In genomic region chr17:24717943-24718342, GRCm38 (mm10) we compare ENCODE assay signal across 9 mouse cellular contexts. TPM values are rescaled to one million over a fixed set of nuclear protein-coding genes. Genes with fewer than 3 reads are reported as not detected.
A peak's percentile ranks its signal among the peaks of the same experiment; 100 is the strongest.
DNase-seq lines count a peak whose midpoint lies in the region; ATAC-seq and TF ChIP-seq lines count a peak whose summit lies in the region.
"Had no signal": no experiment of that assay in that cellular context is flagged by ENCODE, and none has a peak within 500 bp of the region (broad histone marks: within the 10 kb centered on the region; RNA-seq: fewer than 3 reads in every experiment).

TSS of gene Rnf151 (minus strand) at chr17:24718063.
TSS of gene Rps2 (plus strand) at chr17:24718116.

- no peak within 1 kb of the TSS for H3K27ac ChIP-seq in heart, embryonic 11.5 days (ENCODE audit: low read depth, low read length)
- no peak within 1 kb of the TSS for H3K27ac ChIP-seq in forebrain, postnatal 0 days (ENCODE audit: low read depth, low read length)
- H3K27ac ChIP-seq in liver, postnatal 0 days (ENCODE audit: low read depth) = no peak within 1 kb of the TSS

- peaks cover 17% of the 10 kb centered on the region for H3K36me3 ChIP-seq in heart, embryonic 11.5 days (ENCODE audit: control insufficient read depth, insufficient read depth, low read length)
- peaks cover 63% of the 10 kb centered on the region for H3K36me3 ChIP-seq in E14TG2a.4 (ENCODE audit: insufficient read depth, low read length)
- peaks cover 14% of the 10 kb centered on the region for H3K36me3 ChIP-seq in forebrain, postnatal 0 days (ENCODE audit: insufficient read depth)
- H3K36me3 ChIP-seq in liver, postnatal 0 days (replicated peaks; ENCODE audit: insufficient read depth, low read length) = peaks cover 25% of the 10 kb centered on the region

- no peaks in the 10 kb centered on the region for H3K27me3 ChIP-seq in heart, embryonic 11.5 days (ENCODE audit: control insufficient read depth, insufficient read depth, low read length)
- H3K27me3 ChIP-seq in E14TG2a.4 (ENCODE audit: insufficient read depth, low read length) = no peaks in the 10 kb centered on the region
- no peaks in the 10 kb centered on the region for H3K27me3 ChIP-seq in forebrain, postnatal 0 days (ENCODE audit: insufficient read depth, low read length)
- H3K27me3 ChIP-seq in liver, postnatal 0 days (ENCODE audit: insufficient read depth, low read length) = no peaks in the 10 kb centered on the region

- intact Hi-C loops in heart, postnatal 14 days (cut with DNase I) = no loop called here

- TF ChIP-seq EP300 in liver, postnatal 0 days (IDR thresholded peaks at IDR 0.05; ENCODE audit: low read depth) = no peak

- 77% methylated on average over 4 of the region's 4 CpGs for WGBS in heart, embryonic 11.5 days (ENCODE audit: insufficient replicate concordance)
- WGBS in forebrain, postnatal 0 days = 77% methylated on average over 4 of the region's 4 CpGs
- WGBS in liver, postnatal 0 days (ENCODE audit: insufficient replicate concordance) = 81% methylated on average over 4 of the region's 4 CpGs

- no peak within 1 kb of the TSS; the same call in 1 of the 2 replicates for H3K9ac ChIP-seq in heart, embryonic 11.5 days (ENCODE audit: low read depth, low read length)
- H3K9ac ChIP-seq in forebrain, postnatal 0 days = 0 out of 2 replicates have a peak within 1 kb of the TSS, but pooled peaks have one; percentile 85
- H3K9ac ChIP-seq in liver, postnatal 0 days (replicated peaks) = peak within 1 kb of the TSS; percentile 94

- DNase-seq in heart, postnatal 14 days = no peak
- no peak for DNase-seq in forebrain, postnatal 0 days
- no peak for DNase-seq in liver, postnatal 0 days
- no peak for DNase-seq in layer of hippocampus, adult 18-20 months (ENCODE audit: low spot score in 2 of 2)
- DNase-seq in urinary bladder, postnatal 4 days (ENCODE audit: low spot score in 2 of 2) = no peak

- H3K4me3 ChIP-seq in heart, embryonic 11.5 days (ENCODE audit: low read depth, low read length) = peak within 1 kb of the TSS; percentile 72
- peak within 1 kb of the TSS; percentile 93 for H3K4me3 ChIP-seq in E14TG2a.4 (replicated peaks; ENCODE audit: low read length)
- H3K4me3 ChIP-seq in forebrain, postnatal 0 days (ENCODE audit: low read depth, low read length) = peak within 1 kb of the TSS; percentile 86
- peak within 1 kb of the TSS; percentile 96 for H3K4me3 ChIP-seq in liver, postnatal 0 days (ENCODE audit: low read depth, low read length)

- no peak for TF ChIP-seq CTCF in E14TG2a.4 (conservative IDR thresholded peaks at IDR 0.05; ENCODE audit: low read length)
- no peak for TF ChIP-seq CTCF in forebrain, postnatal 0 days (IDR thresholded peaks at IDR 0.05; ENCODE audit: low read depth)
- TF ChIP-seq CTCF in liver, postnatal 0 days (IDR thresholded peaks at IDR 0.05; ENCODE audit: low read depth) = no peak

- H3K4me1 ChIP-seq in heart, embryonic 11.5 days (ENCODE audit: control insufficient read depth, insufficient read depth, low read length) = peaks cover 18% of the 10 kb centered on the region
- peaks cover 46% of the 10 kb centered on the region for H3K4me1 ChIP-seq in E14TG2a.4 (replicated peaks; ENCODE audit: low read depth, low read length)
- H3K4me1 ChIP-seq in forebrain, postnatal 0 days (ENCODE audit: insufficient read depth) = peaks cover 7% of the 10 kb centered on the region; the same call in 1 of the 2 replicates
- peaks cover 21% of the 10 kb centered on the region for H3K4me1 ChIP-seq in liver, postnatal 0 days (ENCODE audit: insufficient read depth)

- no peak for ATAC-seq in heart, embryonic 11.5 days (replicated peaks; ENCODE audit: insufficient number of reproducible peaks, low FRiP score, low TSS enrichment)
- ATAC-seq in forebrain, postnatal 0 days = no peak
- no peak for ATAC-seq in liver, postnatal 0 days
- ATAC-seq in cerebellum, adult (ENCODE audit: insufficient number of reproducible peaks, low FRiP score, low TSS enrichment) = no peak
- ATAC-seq: inflammation-experienced regulatory T-cells, adult 6 months had no signal

- no peaks in the 10 kb centered on the region for H3K9me3 ChIP-seq in heart, embryonic 11.5 days (replicated peaks; ENCODE audit: control insufficient read depth, low read length)
- H3K9me3 ChIP-seq in E14TG2a.4 (ENCODE audit: low read length) = no peaks in the 10 kb centered on the region
- no peaks in the 10 kb centered on the region for H3K9me3 ChIP-seq in forebrain, postnatal 0 days (ENCODE audit: low read length)
- no peaks in the 10 kb centered on the region for H3K9me3 ChIP-seq in liver, postnatal 0 days (ENCODE audit: low read length)

- peak within 1 kb of the TSS; percentile 88 for H3K4me2 ChIP-seq in heart, embryonic 11.5 days
- H3K4me2 ChIP-seq in forebrain, postnatal 0 days (ENCODE audit: low read depth) = peak within 1 kb of the TSS; percentile 67
- H3K4me2 ChIP-seq in liver, postnatal 0 days (ENCODE audit: low read depth, low read length) = peak within 1 kb of the TSS; percentile 88

RNA-seq across cellular contexts. Expression of gene Rnf151, which starts in this region (rescaled TPM):
- polyA plus RNA-seq in heart, embryonic 11.5 days (2014; fragmentation: Nextera tagmentation; extraction: Ambion mirVana) = not detected in 2 replicates
- total RNA-seq in heart, postnatal 14 days (2021) = not detected
- 0.69 TPM in 1 of 2 replicates, not detected in the other for total RNA-seq in forebrain, postnatal 0 days (2014; rRNA removed)
- not detected in 2 replicates for polyA plus RNA-seq in forebrain, postnatal 0 days (2015; fragmentation: Nextera tagmentation; extraction: Ambion mirVana)
- not detected in 2 replicates for polyA plus RNA-seq in liver, postnatal 0 days (2015; fragmentation: Nextera tagmentation; extraction: Ambion mirVana)
- under 1 TPM in 1 of 2 experiments, not detected in 1; 0.27 TPM for total RNA-seq in layer of hippocampus, adult 18-20 months (2021)
- polyA plus RNA-seq: inflammation-experienced regulatory T-cells, adult 6 months had no signal

RNA-seq across cellular contexts. Expression of gene Rps2, which starts in this region (rescaled TPM):
- polyA plus RNA-seq in heart, embryonic 11.5 days (2014; fragmentation: Nextera tagmentation; extraction: Ambion mirVana) = 1,091 and 1,195 TPM in 2 replicates
- total RNA-seq in heart, postnatal 14 days (2021) = 100 to 1,000 TPM; 673 to 751 TPM
- 2,317 and 3,198 TPM in 2 replicates for total RNA-seq in forebrain, postnatal 0 days (2014; rRNA removed)
- polyA plus RNA-seq in forebrain, postnatal 0 days (2015; fragmentation: Nextera tagmentation; extraction: Ambion mirVana) = 884 and 936 TPM in 2 replicates
- polyA plus RNA-seq in liver, postnatal 0 days (2015; fragmentation: Nextera tagmentation; extraction: Ambion mirVana) = 819 and 856 TPM in 2 replicates
- total RNA-seq in layer of hippocampus, adult 18-20 months (2021) = 100 to 1,000 TPM; 318 to 320 TPM
